Mouse (Mus musculus) midbrain, embryonic 11.5 days (tissue): ENCODE data around the gene Ankrd27. TPM values are rescaled to one million over a fixed set of nuclear protein-coding genes. Genes with fewer than 3 reads are reported as not detected.

ENCODE experiments used
- ATAC-seq: fragments of 200-750 bp; cut with Nextera tagmentation; 2 replicates; pipeline ENCODE4 v1.8.0; 2017; ENCODE audit warnings: moderate TSS enrichment, moderate library complexity; ENCODE audit not compliant: low FRiP score
- DNase-seq: peaks from one replicate; pipeline ENCODE4 v3.0.0; 2015; ENCODE audit warnings: low spot score; ENCODE audit errors: missing footprints
- H3K27ac ChIP-seq: fragments of 300-500 bp; sonication (generic); 2 replicates; pipeline ENCODE4 v1.5.1; 2014; ENCODE audit warnings: low read depth, low read length
- H3K27me3 ChIP-seq: fragments of 300-500 bp; sonication (generic); 2 replicates; pipeline ENCODE4 v1.6.1; 2014; ENCODE audit warnings: mild to moderate bottlenecking, low read length, moderate library complexity, mixed read lengths; ENCODE audit not compliant: control insufficient read depth, insufficient read depth
- H3K36me3 ChIP-seq: fragments of 300-500 bp; sonication (generic); 2 replicates; pipeline ENCODE4 v1.6.1; 2014; ENCODE audit warnings: mild to moderate bottlenecking, low read length, moderate library complexity, mixed read lengths; ENCODE audit not compliant: control insufficient read depth, insufficient read depth
- H3K4me1 ChIP-seq: fragments of 300-500 bp; sonication (generic); 2 replicates; pipeline ENCODE4 v1.6.1; 2014; ENCODE audit warnings: low read length; ENCODE audit not compliant: control insufficient read depth, insufficient read depth
- H3K4me2 ChIP-seq: fragments of 300-500 bp; sonication (generic); 2 replicates; pipeline ENCODE4 v1.6.1; 2014; ENCODE audit warnings: mild to moderate bottlenecking, moderate library complexity
- H3K4me3 ChIP-seq: fragments of 300-500 bp; sonication (generic); 2 replicates; pipeline ENCODE4 v1.5.1; 2014; ENCODE audit warnings: low read depth, low read length
- H3K9ac ChIP-seq: fragments of 300-500 bp; sonication (generic); 2 replicates; pipeline ENCODE4 v1.6.1; 2014; ENCODE audit warnings: low read length
- H3K9me3 ChIP-seq: fragments of 300-500 bp; sonication (generic); 2 replicates; pipeline ENCODE4 v1.6.1; 2016; ENCODE audit warnings: low read length; ENCODE audit not compliant: control insufficient read depth
- WGBS: fragments of 180-500 bp; shearing (Covaris S2); extraction: QIAGEN DNeasy Blood & Tissue Kit; methylation state at CpG from one replicate; pipeline ENCODE4 v1.1.7; 2014; 5-methylcytosine and 5-hydroxymethylcytosine counted together
- polyA plus RNA-seq: library from polyadenylated mRNA; unstranded; fragments of >200 nt; fragmentation: Nextera tagmentation; extraction: Ambion mirVana; gene quantifications from 2 replicates; pipeline ENCODE4 v1.2.1, GENCODE M21; 2014

Gene Ankrd27
- polyA plus RNA-seq, 1 experiment from 2014 or later, result 31.0 TPM

DNA sequence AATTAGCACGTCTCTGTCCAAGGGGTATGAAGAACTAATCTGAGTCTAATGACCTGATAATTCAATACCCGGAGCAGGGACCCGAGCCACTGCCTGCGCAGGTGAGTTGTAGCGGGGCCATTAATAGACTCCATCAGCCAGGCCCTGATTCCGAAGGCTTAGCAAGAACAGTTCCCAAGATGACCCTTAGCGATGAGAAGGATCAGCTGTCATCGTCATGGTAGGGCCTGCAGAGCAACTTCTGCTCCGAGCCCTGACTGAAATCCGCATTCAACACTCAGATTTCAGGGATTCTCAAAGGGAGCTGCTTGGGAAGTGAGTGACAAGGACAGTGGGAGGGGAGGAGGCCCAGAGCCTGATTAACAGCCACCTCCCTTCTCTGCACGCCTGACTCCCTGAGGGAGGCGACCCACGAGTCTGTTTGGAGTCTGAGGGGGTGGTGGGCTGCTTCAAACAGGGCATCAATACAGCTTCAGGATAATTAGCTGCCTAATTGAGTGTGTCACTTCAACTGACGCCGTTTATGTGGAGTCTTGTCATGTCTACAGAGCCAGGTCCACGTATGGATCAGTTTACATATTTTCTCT lies 77.8 kb downstream of the Ankrd27 start:
- Histone ChIP-seq H3K4me3 (no peak overlapping the region), H3K9ac (no peak overlapping the region), H3K4me2 (no peak overlapping the region), H3K4me1 (peaks cover 14% of the 10 kb centered on the region), H3K27ac (no peak overlapping the region), H3K36me3 (no peaks in the 10 kb centered on the region), H3K27me3 (no peaks in the 10 kb centered on the region), H3K9me3 (peaks cover 2% of the 10 kb centered on the region; the same call in 1 of the 2 replicates)
- ATAC-seq, result no peak
- no peak for DNase-seq
- 45% methylated on average over 16 of the region's 16 CpGs for WGBS

DNA sequence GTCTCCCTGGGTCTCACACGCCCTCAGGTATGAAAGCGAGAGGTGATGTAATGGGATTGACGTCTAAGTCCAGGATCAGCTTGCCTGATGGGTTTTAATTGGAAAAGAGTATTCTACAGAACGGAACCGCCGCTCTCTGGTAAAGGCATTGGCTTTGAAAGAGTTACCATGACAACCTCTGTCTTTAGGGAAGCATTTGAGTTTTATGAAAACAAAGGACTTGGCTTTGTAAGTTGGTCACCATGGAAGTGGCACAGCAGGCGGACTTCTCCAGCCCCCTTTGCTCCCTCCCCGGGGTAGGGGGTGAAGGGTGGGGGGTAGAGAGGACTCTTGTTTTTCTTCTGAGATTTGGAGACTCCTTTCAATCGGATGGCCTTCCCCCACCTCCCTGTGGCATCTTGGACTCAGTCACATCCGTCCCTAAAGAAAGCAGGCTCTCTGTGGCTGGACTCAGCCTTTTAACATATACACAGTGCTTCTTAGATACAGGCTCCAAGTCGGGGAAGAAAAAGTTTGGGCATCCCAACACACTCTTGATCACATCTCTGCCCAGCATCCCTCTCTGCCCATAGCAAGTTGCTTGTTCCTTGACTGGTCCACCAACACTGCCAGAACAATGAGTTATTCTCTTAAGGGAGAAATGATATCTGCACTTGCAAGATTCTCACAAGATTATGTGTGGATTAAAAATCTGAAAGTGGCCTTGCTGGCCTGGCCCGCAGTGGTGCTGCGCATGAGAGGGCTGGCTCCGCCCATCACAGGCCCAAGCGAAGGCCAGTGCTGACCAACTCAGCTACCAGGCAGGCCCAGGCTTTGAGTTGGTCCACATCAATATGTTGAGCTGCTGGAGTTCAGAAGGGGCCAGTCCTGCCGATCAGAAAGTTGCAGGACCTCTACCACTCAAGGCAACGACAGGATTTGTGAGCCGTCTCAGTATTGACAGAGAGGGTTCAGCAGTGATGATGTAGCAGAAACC lies 82.3 kb downstream of the Ankrd27 start:
- H3K4me3 ChIP-seq, result no peak overlapping the region
- H3K36me3 ChIP-seq, result no peaks in the 10 kb centered on the region
- H3K27ac ChIP-seq, result peak overlapping the region; percentile 90
- 10% methylated on average over 18 of the region's 18 CpGs for WGBS
- ATAC-seq (peak; percentile 90), DNase-seq (peak; percentile 95)
- H3K4me2 ChIP-seq, result peak overlapping the region; percentile 26; the same call in 1 of the 2 replicates
- H3K9me3 ChIP-seq, result no peaks in the 10 kb centered on the region
- H3K4me1 ChIP-seq, result peaks cover 23% of the 10 kb centered on the region
- no peaks in the 10 kb centered on the region for H3K27me3 ChIP-seq
- H3K9ac ChIP-seq, result peak overlapping the region; percentile 57

DNA sequence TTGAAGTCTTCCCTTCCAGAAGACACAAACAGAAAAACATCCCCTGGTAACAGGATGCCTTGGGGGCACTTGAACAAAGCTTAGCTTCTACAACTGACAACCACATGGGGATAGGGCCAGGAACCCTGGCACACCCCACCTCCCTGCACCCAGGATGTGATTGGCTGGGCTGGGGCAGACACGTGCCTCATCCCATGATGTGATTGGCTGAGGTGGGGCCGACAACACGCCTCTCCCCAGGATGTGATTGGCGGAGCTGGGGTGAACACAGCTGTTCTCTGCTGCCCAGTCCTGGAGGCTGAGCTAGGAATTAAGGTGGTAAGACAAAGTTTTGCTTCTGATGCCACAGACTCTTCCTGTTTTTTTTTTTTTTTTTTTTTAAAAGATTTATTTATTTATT lies 92.9 kb downstream of the Ankrd27 start:
- DNase-seq (no peak), ATAC-seq (no peak)
- H3K36me3 ChIP-seq, result no peaks in the 10 kb centered on the region
- peaks cover 2% of the 10 kb centered on the region; the same call in 1 of the 2 replicates for H3K4me1 ChIP-seq
- H3K4me2 ChIP-seq, result no peak overlapping the region
- H3K4me3 ChIP-seq, result no peak overlapping the region
- no peaks in the 10 kb centered on the region for H3K27me3 ChIP-seq
- 83% methylated on average over 4 of the region's 4 CpGs for WGBS
- no peak overlapping the region for H3K27ac ChIP-seq
- H3K9ac ChIP-seq, result no peak overlapping the region
- H3K9me3 ChIP-seq, result no peaks in the 10 kb centered on the region

DNA sequence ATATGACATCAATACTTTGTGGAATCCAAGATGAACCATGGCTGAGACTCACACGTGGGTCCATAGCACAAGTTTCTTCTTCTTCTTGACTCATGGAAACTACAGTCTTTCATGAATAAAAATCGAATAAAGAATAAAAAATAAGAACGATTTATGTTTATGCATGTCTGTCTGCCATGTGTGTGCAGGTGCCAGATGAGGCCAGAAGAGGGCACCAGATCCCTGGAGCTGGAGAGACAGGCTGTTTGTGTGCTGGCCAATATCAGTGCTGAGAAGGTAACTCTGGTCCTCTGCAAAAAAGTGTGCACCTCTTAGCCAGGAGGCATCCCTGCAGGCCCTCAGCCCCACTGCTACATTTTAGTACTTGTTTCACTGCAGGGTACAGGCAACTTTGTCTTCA lies 95.5 kb downstream of the Ankrd27 start:
- 76% methylated on average over 3 of the region's 3 CpGs for WGBS
- Histone ChIP-seq H3K4me2 (no peak overlapping the region), H3K9ac (no peak overlapping the region), H3K27ac (no peak overlapping the region), H3K4me1 (peaks cover 8% of the 10 kb centered on the region), H3K9me3 (no peaks in the 10 kb centered on the region), H3K4me3 (no peak overlapping the region), H3K27me3 (no peaks in the 10 kb centered on the region), H3K36me3 (no peaks in the 10 kb centered on the region)
- no peak for DNase-seq
- ATAC-seq, result no peak

DNA sequence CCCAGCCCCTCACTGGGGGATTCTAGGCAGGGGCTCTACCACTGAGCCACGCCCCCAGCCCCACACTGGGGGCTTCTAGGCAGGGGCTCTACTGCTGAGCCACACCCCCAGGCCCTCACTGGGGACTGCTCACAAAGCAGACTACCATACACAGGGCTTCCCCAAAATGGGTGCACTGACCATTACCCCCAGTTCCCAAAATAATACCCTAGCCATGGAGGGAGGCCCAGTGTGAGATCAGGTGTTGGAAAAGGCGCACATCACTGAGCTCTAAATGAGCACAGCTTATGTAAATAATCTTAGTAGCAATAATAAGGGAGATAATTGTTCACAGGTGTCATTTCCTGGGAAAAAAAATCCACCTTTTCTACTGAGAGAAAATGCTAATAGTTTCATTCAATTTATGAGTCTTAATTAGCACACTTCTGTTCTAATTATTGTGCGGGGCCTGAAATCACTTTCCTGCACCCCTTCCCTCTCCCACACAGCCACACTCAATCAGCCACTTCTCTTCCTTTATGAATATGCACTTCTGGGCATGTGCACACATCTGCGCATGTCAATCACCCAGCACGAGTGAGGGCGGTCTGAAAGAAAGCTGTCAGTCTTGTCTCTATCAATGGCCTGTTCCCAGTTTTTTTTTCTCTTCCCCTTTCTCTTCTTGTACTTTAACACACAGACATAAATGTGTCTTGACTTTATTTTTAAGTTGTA lies 97.5 kb downstream of the Ankrd27 start:
- Histone ChIP-seq H3K27ac (no peak overlapping the region), H3K27me3 (no peaks in the 10 kb centered on the region), H3K4me1 (peaks cover 20% of the 10 kb centered on the region), H3K36me3 (no peaks in the 10 kb centered on the region), H3K4me2 (no peak overlapping the region), H3K4me3 (no peak overlapping the region), H3K9ac (no peak overlapping the region), H3K9me3 (no peaks in the 10 kb centered on the region)
- 76% methylated on average over 6 of the region's 6 CpGs for WGBS
- DNase-seq (no peak), ATAC-seq (peak; percentile 31; the same call in 1 of the 2 replicates)

DNA sequence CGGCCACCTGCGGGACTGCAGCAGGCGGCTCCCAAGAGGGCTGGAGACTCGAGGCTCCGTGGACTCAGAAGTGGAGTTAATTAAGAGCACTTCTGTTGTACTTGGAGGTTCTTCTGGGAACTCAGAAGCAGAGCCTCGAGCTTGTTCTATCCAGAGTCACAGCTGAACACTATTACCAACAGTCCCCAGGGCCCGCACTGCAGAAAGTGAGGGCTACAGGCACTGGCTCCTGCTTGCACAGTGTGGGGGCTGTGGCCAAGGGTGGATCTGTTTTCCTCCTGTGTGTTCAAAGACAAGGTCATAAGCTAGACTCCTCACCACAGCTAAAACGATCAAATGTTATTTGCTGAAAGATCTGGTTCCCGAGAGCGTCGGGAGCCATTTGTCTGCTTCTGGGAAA lies 100.2 kb downstream of the Ankrd27 start:
- DNase-seq, result no peak
- ATAC-seq, result no peak
- Histone ChIP-seq H3K4me3 (no peak overlapping the region), H3K4me1 (peaks cover 23% of the 10 kb centered on the region), H3K9ac (no peak overlapping the region), H3K27ac (no peak overlapping the region), H3K27me3 (no peaks in the 10 kb centered on the region), H3K9me3 (no peaks in the 10 kb centered on the region), H3K36me3 (no peaks in the 10 kb centered on the region), H3K4me2 (no peak overlapping the region)
- 77% methylated on average over 11 of the region's 11 CpGs for WGBS

DNA sequence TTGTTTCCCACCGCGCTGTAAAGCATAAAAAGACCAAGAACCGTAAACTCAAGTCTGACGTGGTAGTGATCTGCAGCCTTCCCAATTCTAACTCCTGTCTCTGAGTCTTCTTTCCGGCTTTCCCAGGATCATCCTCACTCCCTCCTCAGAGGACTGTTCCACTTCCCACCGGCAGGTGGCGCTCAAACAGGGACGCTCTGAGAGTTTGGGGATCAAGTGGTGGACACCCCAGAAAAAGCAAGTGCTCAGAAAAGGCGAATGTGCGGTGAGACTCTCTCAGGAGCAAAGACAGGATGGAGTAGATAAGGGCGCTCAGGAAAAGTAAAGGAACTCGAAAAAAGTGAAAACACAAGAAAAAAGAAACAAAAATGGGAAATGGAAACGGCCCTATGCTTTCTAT lies 100.7 kb downstream of the Ankrd27 start:
- no peak overlapping the region for H3K27ac ChIP-seq
- H3K9me3 ChIP-seq, result no peaks in the 10 kb centered on the region
- no peaks in the 10 kb centered on the region for H3K27me3 ChIP-seq
- H3K4me2 ChIP-seq, result peak overlapping the region; percentile 8; the same call in 1 of the 2 replicates
- no peak overlapping the region for H3K4me3 ChIP-seq
- DNase-seq, result peak; percentile 96
- peaks cover 23% of the 10 kb centered on the region for H3K4me1 ChIP-seq
- no peak overlapping the region for H3K9ac ChIP-seq
- peak; percentile 36; the same call in 1 of the 2 replicates for ATAC-seq
- 30% methylated on average over 13 of the region's 13 CpGs for WGBS
- no peaks in the 10 kb centered on the region for H3K36me3 ChIP-seq

DNA sequence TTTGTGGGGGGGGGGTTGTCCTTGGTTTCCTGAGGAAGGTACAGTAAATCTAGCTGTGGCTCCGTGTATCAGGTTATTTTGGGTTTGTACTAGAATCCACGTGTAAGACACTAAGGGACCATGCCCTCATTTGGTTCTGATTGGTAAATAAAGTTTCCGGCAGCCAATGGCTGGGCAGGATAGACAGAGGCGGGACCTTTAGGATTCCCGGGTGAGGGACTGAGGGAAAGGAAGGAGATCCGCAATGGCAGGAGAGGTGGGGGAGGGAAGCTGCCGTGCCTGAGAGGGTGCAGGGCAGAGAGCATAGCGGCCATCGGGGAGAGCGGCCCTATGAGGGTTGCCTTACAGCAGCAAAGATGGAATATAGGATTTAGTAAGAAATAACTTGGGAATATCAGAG lies 101.2 kb downstream of the Ankrd27 start:
- Histone ChIP-seq H3K4me2 (peak overlapping the region; percentile 8; the same call in 1 of the 2 replicates), H3K4me3 (no peak overlapping the region), H3K36me3 (no peaks in the 10 kb centered on the region; the same call in 1 of the 2 replicates), H3K27me3 (no peaks in the 10 kb centered on the region), H3K4me1 (peaks cover 23% of the 10 kb centered on the region), H3K27ac (no peak overlapping the region), H3K9me3 (no peaks in the 10 kb centered on the region), H3K9ac (0 out of 2 replicates have a peak overlapping the region, but pooled peaks have one; percentile 14)
- DNase-seq (no peak), ATAC-seq (peak; percentile 39; the same call in 1 of the 2 replicates)
- WGBS, result 22% methylated on average over 10 of the region's 10 CpGs
